Mouse (Mus musculus) fibroblast of lung, adult 2 months (primary cell): ENCODE results near the gene Nup214.

ENCODE experiments used
- DNase-seq: peaks from one replicate; pipeline ENCODE4 v3.0.0-alpha.2; 2011; ENCODE audit warnings: low read depth

The Nup214 gene

DNA sequence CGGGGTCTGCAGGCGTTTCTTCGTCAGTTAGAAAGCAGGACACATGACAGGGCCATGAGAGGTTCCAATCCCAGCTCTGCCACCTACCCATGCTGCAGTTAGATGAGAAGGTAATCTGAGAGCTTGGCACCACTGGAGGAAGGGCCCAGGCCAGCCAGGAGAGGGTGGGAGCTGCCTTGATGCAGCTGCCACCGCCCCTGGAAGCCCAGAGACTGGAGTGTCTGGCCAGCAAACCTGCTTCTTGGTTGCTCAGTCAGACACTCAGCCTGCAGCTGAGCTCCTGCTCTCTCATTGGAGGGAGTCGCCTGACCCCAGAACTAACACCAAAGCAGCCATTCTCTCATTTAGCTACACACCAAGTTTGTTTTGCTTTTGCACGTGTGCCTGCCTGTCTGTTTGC, 71.1 kb downstream of the Nup214 start:
- DNase-seq = no peak

DNA sequence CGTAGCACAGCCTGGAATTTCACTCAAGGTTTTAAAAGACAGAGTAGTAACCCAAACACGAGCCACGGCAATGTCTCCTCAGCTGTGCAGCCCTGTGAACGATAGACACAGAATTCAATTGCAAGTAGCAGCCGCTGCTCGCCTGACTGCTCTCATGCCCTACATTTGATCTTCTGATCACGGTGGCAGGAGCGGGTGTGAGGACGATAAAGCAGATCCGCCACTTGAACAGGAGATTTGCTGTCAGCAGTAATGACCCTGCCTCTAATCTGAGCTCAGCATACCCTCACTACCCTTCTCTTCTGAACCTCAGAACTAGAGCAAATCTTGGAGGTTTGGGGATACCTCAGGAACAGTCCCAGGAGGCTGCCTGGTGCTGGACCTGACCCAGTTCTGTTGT, 71.8 kb downstream of the Nup214 start:
- no peak for DNase-seq

DNA sequence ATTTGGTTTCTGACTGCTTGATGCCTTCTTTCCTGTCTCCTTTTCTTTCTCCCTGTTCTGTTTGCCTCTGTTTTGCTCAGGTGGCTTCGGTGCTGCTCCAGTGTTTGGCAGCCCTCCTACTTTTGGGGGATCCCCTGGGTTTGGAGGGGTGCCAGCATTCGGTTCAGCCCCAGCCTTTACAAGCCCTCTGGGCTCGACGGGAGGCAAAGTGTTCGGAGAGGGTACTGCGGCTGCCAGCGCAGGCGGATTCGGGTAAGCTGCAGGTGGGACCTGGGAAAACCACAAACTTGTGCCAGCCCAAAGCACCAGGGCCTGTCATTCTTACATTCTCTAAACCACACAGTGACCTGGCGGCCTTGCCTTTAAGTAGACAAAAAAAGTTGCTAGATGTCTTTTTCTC, 73.1 kb downstream of the Nup214 start:
- DNase-seq = no peak

DNA sequence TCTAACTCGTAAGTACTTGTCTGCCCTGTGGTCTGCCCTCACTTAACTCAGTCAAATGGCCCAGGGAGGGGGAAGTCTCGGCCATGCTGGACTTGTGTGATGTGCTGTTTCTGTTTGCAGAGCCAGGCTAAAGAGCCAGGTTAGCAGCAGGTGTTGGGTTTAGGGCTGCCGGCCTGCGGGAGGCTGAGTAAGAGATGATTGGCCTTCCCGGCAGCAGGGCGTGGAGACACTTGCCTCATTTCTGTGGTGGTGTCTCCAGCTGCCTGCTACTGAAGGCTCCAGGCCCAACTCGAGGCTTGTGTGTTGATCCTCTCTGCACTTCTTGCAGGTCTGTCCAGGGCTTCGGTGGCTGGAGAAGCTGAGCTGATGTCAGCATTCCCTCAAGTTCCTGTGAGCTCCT, 77.6 kb downstream of the Nup214 start:
- DNase-seq = no peak

DNA sequence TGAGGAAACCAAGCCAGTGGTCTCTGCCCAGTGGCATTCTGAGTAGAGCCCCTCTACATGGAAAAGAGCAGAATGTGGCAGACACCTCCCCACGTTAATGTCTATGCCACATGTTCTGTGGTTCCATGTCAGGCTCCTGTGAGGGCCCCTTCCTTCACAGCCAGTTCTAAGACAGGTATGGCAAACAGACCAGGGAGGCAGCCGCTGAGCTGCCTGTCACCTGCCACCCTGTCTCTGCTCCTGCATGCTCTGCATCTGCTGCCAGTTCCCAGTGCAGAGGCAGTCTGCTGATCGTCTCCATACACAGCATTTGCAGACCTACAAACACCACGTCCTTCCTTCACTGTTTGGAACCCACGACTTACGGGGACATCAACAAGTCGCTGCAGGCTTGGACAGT, 78.2 kb downstream of the Nup214 start:
- DNase-seq = no peak

DNA sequence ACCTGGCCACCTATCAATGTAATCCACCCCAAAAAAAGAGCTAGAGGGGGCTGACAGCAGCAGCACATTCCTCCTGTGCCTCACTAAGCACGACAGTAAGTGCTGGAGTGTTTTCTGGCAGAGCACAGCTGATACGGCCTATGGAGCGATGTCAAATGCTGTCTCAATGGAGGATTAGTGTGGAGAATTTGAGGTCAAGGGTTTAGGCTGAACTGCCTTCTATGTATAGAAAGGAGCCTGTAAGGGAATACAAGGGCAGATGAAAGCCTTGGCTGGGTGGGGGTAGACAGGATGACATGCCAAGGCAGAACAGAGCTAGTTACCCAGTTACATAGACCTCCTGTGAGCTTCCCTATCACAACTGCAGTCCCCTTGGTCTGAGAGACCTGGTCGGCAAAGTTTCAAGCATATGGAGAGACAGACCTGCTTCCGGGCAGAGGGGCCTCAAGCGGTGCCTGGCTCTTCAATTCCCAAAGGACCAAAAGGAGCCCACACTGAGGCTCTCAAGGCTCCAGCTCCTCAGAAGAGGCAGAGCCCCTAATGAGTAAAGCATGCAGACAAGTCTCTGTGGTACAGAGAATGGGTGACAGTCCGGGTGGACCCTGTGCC, 81.2 kb downstream of the Nup214 start:
- DNase-seq = no peak

DNA sequence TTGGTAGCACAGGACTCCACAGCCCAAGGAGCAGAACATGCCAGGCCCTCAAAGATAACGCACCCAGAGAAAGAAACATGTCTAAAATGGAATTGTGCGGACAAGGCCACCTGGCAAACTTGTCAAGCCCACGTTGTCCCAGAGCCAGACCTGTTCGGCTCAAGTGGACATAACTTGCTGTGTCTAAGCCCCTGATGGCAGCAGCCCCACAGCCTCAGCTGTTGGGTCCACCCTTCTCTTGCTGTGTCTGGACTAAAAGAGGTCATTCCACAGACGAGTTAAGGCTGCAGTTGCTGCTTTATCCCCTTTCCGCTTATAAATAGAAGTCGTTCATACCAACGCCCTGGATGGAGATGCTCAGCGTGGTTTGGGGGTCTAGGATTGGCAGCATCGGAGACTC, 82.3 kb downstream of the Nup214 start:
- no peak for DNase-seq

DNA sequence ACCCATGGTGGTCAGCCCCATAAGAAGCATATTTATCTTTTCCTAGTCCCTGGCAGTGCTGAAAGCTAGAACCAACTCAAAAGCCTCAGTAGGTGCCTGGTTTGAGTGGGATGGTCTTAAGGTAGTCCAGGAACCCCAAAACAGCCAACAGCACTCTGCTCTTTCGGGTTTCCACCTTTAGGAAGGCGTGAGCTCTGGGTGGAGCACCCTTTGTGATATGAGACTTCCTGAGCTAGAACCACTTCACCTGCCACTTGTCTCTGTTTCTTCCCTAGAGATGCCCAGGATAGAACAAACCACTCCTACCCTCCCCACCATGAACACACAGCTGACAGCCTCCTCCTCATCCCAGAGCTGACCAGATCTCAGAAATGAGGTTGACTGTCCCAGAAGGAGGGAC, 83.1 kb downstream of the Nup214 start:
- DNase-seq = no peak

DNA sequence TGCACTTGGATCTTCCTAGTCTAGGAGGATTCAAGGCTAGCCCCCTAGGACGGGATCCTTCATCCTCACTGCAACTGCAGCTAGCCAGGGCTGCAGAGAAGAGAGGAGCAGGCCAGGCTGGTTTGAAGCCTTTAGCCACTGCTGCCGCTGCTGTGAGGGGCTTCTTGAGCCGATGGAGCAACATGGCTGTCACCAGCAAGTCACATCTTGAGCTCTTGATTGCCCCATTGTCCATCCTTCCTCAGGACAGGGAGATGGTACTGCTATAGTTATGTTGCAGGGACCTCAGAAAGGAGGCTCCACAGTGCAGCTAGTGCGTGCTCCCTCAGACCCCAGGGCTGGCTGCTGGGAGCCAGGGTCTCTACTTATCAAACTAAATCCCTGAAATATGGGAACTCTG, 83.6 kb downstream of the Nup214 start:
- no peak for DNase-seq

DNA sequence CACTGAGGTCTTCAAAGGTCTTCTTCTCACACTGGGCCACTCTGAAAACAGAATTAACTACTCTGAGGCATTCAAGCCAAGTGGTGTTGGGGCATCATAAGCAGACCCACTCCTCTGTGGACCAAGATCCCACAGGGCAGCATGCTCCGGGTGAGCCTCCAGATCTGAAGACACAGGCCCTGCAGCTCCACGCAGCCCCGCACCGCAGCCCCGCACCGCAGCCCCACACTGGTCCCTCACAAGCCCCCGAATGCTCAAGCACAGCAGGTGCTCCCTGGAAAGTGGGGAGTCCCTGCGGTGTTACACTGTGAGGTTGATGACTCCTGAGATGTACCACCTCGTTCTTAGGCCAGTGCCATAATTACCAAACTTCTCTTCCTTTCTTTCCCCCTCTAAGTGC, 84.0 kb downstream of the Nup214 start:
- no peak for DNase-seq

DNA sequence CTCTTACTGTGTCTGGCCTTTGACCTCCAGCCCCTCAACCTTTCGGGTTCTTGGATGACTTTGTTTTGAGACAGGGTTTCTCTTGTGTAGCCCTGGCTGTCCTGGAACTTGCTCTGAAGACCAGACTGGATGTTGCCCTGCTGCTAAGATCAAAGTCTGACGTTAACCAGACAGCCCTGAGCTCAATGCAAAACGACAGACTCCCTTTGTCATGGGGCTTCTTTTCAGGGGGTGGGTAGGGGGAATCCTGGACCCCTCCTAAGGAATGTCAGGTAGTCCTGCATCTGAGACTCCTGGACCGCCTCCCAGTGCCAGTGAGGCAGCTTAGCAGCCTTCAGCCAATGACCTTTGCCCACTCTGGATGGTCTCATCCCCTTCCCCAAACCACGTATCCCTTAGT, 84.5 kb downstream of the Nup214 start:
- DNase-seq = no peak

DNA sequence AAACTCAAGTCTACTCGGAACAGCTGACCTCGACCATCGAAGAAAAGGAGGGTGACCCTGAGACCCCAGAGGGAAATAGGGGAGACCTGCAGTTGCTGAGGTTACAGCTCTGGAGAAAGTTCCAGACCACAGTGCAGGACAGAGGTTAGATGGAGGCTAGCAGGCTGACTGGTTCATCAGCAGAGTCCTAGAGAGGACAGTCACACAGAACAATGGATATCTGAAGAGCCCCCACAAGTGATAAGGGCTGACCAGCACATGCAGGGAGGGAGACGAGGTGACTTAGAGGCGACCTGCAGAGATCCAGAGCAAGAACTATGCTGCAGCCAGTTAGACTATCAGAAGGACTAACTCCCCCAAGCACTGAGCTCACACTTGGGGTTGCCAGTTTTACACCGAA, 85.4 kb downstream of the Nup214 start:
- no peak for DNase-seq

DNA sequence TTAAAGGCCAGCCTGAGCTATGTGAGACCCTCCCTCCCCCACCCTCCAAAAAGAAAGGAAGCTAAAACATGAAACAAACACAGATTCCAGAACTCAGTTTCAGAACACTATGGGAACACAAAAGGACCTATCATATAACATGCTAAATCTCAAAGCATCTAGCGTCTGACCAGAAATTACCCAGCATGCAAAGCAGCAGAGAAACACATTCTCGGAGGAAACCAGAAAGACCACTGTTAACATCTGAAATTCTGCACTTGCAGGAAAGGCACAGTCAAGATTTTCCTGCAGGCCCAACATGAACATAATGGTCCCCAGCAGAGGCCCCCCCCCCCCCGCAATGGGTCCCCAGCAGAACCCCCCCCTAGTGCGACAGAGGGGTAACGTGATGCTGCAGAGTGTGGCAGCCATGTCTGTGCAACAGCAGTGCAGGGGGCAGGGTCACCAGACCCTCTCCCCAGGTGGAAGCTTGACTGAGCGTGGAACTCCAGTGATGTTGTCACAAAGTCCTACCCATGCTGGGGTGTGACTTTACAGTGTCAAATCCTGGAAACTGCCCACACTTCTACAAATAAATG, 86.1 kb downstream of the Nup214 start:
- DNase-seq = no peak

DNA sequence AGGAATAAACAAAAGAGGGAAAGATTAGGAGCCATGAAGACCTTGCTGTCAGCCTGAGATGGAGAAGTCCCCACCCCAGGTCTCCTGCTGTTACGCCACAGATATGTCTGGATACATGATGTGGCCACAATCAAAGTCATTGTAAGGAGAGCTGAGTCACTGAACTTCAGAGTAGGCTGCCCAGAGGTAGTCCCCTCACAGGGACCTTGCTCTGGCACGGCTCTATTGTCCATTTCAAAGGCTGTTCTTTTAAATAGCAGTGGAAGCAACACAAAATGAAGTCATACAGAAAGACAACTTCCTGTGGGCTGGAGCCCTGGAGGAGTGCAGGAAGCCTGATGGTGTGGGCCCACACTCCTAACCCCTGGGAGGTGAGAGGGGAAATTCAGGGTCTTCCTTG, 87.0 kb downstream of the Nup214 start:
- DNase-seq = no peak

DNA sequence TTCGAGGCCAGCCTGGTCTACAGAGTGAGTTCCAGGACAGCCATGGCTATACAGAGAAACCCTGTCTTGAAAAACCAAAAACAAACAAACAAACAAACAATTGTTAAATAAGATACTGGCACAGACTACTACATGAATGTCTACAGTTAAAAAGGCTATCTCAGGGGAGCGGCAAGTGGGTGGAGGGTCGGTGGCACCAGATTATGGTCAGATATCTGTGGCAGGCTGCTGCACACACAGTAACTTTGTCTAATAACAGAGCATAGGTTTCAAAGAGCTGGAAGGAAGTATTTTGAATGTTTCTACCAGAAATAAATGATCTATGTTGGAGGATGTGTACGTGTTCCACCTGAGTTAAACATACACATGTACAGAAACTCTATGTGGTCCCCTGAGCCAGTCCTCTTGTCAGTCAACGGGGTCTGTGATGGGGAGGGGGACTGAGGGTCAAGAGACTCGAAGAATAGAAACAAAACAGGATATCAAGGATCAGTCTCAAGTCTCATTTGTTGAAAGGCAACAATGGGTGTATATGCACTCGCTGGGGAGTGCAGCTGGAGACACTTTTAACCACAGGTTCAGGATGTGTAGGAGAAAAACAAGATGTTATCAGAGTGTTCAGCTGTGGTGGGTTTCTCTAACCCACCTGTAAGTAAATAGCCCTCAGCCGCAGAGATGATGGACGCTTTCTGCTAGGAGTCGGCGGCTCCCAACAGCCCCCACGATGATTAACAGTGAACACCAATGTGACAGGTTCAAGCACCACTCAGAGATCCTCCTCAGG, 87.7 kb downstream of the Nup214 start:
- DNase-seq = no peak

DNA sequence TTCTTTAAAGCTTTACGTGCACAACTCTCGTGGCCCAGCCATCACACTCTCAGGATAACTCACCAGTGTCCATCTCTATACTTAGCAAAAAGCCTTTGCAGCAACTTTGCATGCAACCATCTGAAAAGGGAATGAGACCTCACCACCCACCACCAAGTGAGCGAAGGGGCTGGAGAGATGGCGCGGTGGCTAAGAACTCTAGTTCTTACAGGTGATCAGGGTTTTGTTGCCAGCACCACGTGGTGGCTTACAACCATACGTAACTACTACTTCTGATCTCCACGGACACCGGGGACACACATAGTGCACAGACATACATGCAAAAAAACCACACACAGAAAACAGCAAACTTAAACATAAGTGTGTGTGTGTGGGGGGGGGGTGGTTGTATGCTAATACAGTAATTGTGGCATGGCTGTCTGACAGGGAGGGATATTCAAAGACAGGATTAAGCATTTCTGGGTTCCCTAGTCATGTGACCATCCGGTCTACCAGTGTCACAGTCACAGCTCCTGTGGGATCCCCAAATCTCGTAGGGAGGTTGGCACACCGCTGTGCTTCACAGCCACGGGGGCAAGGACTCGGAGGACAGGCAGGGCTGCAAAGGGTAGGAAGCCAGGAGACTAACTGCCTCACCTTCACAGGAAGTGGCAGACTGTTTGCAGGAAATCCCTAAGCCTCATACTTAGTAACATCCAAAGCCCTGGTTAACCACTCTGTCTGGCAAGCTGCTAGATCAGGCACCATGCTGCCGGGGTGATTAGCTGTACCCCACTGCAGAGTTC, 88.6 kb downstream of the Nup214 start:
- no peak for DNase-seq

DNA sequence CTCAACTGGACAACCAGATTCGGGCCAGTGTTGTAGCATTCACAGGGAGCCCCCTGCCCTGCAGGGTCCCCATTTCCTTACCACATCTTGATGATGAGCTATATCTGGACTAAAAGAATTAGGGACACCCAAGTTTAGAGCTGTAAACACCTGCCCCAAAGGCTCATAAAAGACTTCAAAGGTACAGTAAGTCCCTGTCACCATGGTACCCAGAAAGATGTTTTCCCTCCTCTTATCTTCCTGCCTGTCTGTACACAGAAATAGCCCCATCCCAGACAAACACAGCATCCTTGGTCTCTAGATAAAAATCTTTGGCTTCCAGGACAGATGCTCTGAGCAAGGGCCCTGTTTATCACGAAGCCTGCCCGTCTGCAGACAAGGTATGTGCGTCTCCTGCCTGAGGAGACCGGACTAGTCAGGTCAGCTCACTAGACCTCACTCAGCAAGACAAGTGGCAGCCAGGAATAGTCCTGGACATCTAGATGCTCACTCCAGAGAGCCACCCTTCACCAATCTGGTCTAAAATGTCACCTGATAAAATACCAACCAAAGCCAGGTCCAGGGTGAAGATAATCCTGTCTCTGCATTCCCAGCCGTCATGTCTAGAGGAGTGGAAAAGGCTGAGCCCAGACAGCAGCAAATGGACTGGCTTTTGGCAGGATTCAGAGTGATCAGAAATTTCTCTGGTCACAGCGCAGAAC, 89.4 kb downstream of the Nup214 start:
- no peak for DNase-seq

DNA sequence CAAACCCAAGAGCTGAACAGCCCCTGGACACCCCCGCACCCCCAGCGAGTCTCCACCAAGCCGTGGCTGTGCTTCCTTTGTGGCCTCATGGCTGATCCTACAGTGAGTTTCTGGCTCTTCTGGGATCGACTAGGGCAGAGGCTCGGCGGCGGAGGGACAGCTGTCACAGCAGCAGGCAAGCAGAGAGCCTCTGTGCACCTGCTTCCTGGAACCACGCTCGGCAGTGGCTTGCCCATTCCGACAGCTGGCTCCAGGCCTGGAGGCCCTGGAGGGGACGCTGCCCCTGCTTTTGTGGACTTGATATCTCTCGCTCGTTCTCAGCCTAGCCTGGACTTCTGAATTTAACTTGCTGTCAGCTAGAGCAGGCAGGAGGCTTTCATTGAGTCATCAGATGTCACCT, 90.7 kb downstream of the Nup214 start:
- no peak for DNase-seq

DNA sequence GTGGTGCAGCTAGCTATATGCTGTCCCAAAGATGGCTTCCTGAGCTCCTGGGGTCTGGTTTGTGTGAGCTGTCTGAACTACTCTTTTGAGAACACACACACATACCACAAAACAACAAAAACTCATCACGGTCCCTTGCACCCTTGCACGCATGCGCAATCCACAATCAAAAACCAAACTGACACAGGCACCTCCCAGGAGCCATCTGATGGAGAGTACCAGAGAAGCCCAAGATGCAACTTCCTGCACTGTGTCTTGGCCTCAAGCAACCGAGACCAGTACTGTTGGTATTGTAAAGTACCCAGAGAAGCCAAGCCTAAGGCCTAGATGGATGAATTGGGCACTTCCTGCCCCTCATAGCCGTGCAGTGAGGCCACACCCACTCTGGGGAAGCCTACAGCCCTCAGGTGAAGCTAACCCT, 91.1 kb downstream of the Nup214 start:
- no peak for DNase-seq

DNA sequence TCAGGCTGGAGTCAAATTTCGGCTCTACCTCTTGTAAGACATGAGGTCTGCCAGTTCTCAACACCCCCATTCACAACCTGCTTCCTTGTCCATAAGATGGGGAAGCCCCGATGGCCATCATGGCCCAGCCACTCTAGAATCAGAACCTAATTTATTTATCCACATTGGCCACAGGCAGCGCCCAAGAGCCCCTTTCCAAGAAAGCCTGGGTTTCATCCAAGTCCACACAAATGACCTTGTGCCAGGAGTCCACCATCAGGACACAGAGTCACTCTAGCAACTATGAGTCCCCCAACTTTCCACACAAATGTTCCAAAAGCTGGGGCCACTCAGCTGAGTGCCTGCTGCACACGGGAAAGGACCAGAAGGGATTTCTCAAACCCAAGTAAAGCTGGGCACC, 91.8 kb downstream of the Nup214 start:
- DNase-seq = no peak

DNA sequence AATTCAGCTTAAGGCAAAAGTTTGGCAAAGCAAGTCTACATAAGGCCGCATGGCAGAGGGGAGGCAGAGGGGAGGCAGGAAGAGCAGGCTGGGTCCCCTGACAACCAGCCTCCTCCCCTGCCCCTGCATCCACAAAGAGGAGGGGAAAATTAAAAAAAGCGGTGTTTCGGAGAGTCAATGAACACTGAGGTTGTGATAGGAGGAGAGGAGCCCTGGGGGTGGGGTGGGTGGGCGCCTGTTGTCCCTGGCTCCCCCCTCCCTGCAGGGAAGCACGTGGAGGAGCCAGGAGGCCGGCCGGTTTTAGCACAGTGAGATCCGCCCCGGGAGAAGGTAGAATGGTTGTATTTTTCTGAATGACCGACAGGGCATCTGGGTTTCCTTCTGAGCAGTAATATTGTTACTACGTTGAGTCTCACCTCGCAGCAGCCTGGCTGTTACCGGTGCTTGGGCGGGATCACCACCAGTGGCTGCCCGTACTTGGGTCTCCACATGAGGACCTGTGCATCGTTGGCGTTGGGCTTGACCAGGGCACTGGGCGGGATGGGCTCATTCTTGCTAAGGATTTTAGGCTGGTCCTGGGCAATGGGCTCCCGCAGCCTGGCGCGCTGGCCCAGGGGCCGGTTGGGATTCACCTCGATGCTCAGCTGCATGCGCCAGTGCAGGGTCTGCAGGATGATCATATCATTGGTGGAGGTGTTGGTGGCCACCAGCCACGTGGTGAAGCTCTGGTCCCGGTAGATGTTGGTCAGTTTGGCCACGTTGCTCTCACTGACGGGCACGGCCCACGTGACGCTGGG, 94.8 kb downstream of the Nup214 start:
- DNase-seq = no peak
